Mouse (Mus musculus) liver, embryonic 16.5 days (tissue): ENCODE data around the gene Prr23a3. TPM values are rescaled to one million over a fixed set of nuclear protein-coding genes. Genes with fewer than 3 reads are reported as not detected.

Experiments used
- ATAC-seq: fragments of 200-750 bp; cut with Nextera tagmentation; 2 replicates; pipeline ENCODE4 v1.8.0; 2017; ENCODE audit warnings: low read depth, mild to moderate bottlenecking, moderate number of reproducible peaks, moderate library complexity
- H3K27ac ChIP-seq: fragments of 300-500 bp; sonication (generic); 2 replicates; pipeline ENCODE4 v1.5.1; 2014; ENCODE audit warnings: mild to moderate bottlenecking, low read length
- H3K27me3 ChIP-seq: fragments of 300-500 bp; sonication (generic); 2 replicates; pipeline ENCODE4 v1.6.1; 2014; ENCODE audit warnings: low read depth, low read length, mixed read lengths; ENCODE audit not compliant: control insufficient read depth, insufficient read depth
- H3K36me3 ChIP-seq: fragments of 300-500 bp; sonication (generic); 2 replicates; pipeline ENCODE4 v1.6.1; 2014; ENCODE audit warnings: mild to moderate bottlenecking; ENCODE audit not compliant: control insufficient read depth, insufficient read depth
- H3K4me1 ChIP-seq: fragments of 300-500 bp; sonication (generic); 2 replicates; pipeline ENCODE4 v1.6.1; 2014; ENCODE audit warnings: low read depth, low read length, mixed read lengths; ENCODE audit not compliant: control insufficient read depth
- H3K4me2 ChIP-seq: fragments of 300-500 bp; sonication (generic); 2 replicates; pipeline ENCODE4 v1.6.1; 2014; ENCODE audit warnings: low read depth, low read length, mixed read lengths
- H3K4me3 ChIP-seq: fragments of 300-500 bp; sonication (generic); 2 replicates; pipeline ENCODE4 v1.5.1; 2014; ENCODE audit warnings: low read depth, mild to moderate bottlenecking, low read length
- H3K9ac ChIP-seq: fragments of 300-500 bp; sonication (generic); 2 replicates; pipeline ENCODE4 v1.6.1; 2014; ENCODE audit warnings: low read depth, low read length
- H3K9me3 ChIP-seq: fragments of 300-500 bp; sonication (generic); replicated peaks from 2 replicates; pipeline ENCODE4 v1.6.1; 2016; ENCODE audit warnings: low read length; ENCODE audit not compliant: control insufficient read depth
- WGBS: fragments of 180-500 bp; shearing (Covaris S2); extraction: QIAGEN DNeasy Blood & Tissue Kit; methylation state at CpG from one replicate; pipeline ENCODE4 v1.1.7; 2014; ENCODE audit not compliant: insufficient replicate concordance; 5-methylcytosine and 5-hydroxymethylcytosine counted together
- polyA plus RNA-seq: library from polyadenylated mRNA; unstranded; fragments of >200 nt; fragmentation: Nextera tagmentation; extraction: Ambion mirVana; gene quantifications from 2 replicates; pipeline ENCODE4 v1.2.1, GENCODE M21; 2015

Gene Prr23a3
- polyA plus RNA-seq, 1 experiment from 2014 or later = not detected

- Histone ChIP-seq H3K27ac (no peak overlapping the region), H3K9ac (no peak overlapping the region), H3K27me3 (no peaks in the 10 kb centered on the region), H3K4me1 (no peaks in the 10 kb centered on the region), H3K36me3 (no peaks in the 10 kb centered on the region), H3K9me3 (no peaks in the 10 kb centered on the region), H3K4me2 (no peak overlapping the region), H3K4me3 (no peak overlapping the region)
- ATAC-seq = no peak
- 48% methylated on average over 7 of the region's 7 CpGs for WGBS
These were observed 27.0 kb upstream of the Prr23a3 start for GRCm38 (mm10) chr9:98837537-98838074.

DNA sequence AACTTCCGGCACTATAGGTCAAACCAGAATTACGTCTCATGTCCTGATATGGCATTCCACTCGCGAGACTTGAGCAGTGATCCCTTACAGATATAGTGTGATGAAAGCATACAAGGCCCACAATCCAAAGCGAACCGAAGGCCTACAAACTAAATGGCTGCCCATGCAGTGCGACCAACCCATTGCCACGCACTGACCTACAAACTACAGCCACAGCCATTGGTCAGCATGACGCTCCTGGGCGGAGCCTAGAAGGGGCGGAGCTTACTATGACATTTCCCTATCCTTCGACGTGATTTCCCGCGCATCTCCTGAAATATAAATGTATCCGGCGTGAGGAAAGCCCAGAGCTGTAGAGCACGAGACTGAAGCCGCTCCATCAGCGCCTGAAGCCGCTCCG, 22.4 kb upstream of the Prr23a3 start, which contains the start of gene Prr23a1:
TSS of gene Prr23a1 (plus strand) at position 387 of the 400 bp plus-strand sequence.
- ATAC-seq = no peak
- H3K27ac ChIP-seq = no peak within 1 kb of the TSS
- no peak within 1 kb of the TSS for H3K4me3 ChIP-seq
- no peak within 1 kb of the TSS for H3K9ac ChIP-seq
- H3K4me1 ChIP-seq = no peaks in the 10 kb centered on the region
- H3K27me3 ChIP-seq = no peaks in the 10 kb centered on the region
- 48% methylated on average over 22 of the region's 22 CpGs for WGBS
- H3K9me3 ChIP-seq = no peaks in the 10 kb centered on the region
- no peak within 1 kb of the TSS for H3K4me2 ChIP-seq
- H3K36me3 ChIP-seq = no peaks in the 10 kb centered on the region

- Histone ChIP-seq H3K4me3 (no peak within 1 kb of the TSS), H3K27me3 (no peaks in the 10 kb centered on the region), H3K4me2 (no peak within 1 kb of the TSS), H3K9me3 (no peaks in the 10 kb centered on the region; the same call in 1 of the 2 replicates), H3K27ac (no peak within 1 kb of the TSS), H3K36me3 (no peaks in the 10 kb centered on the region), H3K4me1 (no peaks in the 10 kb centered on the region), H3K9ac (no peak within 1 kb of the TSS)
- 68% methylated on average over 18 of the region's 18 CpGs for WGBS
- ATAC-seq = no peak
These were observed 8.4 kb upstream of the Prr23a3 start, which contains the start of gene Prr23a2 for GRCm38 (mm10) chr9:98856210-98856609. Gene Prr23a2 (plus strand): TSS chr9:98856494.

GRCm38 (mm10) chr9:98863463-98863862, 1.1 kb upstream of the Prr23a3 start:
- Histone ChIP-seq H3K4me3 (no peak overlapping the region), H3K36me3 (no peaks in the 10 kb centered on the region), H3K27me3 (no peaks in the 10 kb centered on the region), H3K4me1 (no peaks in the 10 kb centered on the region), H3K27ac (no peak overlapping the region), H3K9ac (no peak overlapping the region), H3K4me2 (no peak overlapping the region), H3K9me3 (no peaks in the 10 kb centered on the region; the same call in 1 of the 2 replicates)
- no peak for ATAC-seq
- 43% methylated on average over 3 of the region's 3 CpGs for WGBS

GRCm38 (mm10) chr9:98901486-98901885, 36.9 kb downstream of the Prr23a3 start:
- WGBS = 44% methylated on average over 1 of the region's 1 CpGs
- Histone ChIP-seq H3K27me3 (no peaks in the 10 kb centered on the region), H3K4me1 (no peaks in the 10 kb centered on the region), H3K9me3 (peaks cover 1% of the 10 kb centered on the region), H3K36me3 (no peaks in the 10 kb centered on the region), H3K4me2 (no peak overlapping the region), H3K4me3 (no peak overlapping the region), H3K9ac (no peak overlapping the region), H3K27ac (no peak overlapping the region)
- ATAC-seq = no peak

DNA sequence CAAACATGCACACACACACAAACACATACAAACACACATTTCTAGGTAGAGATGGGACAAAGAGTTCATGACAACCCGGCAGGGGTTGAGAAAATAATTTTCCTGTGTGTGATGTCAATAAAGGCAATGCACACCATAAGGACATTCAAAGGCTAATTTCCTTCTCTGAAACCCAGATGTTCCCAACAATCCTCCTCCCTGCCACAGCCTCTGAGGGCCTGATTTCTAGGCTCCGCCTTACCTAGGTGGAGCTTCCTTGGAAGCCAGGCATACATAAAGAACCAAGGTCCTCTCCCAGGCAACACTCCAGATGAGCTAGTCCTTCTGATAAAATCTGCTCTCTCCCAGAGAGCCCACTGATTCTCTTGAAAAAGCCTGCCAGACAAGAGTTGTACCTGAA, 38.3 kb downstream of the Prr23a3 start, which contains the start of gene 7420426K07Rik:
TSS of gene 7420426K07Rik (plus strand) at position 301 of the 400 bp plus-strand sequence.
- WGBS = 59% methylated on average over 2 of the region's 2 CpGs
- no peak within 1 kb of the TSS for H3K4me3 ChIP-seq
- H3K9ac ChIP-seq = no peak within 1 kb of the TSS
- no peaks in the 10 kb centered on the region for H3K4me1 ChIP-seq
- H3K9me3 ChIP-seq = no peaks in the 10 kb centered on the region
- no peak within 1 kb of the TSS for H3K27ac ChIP-seq
- no peak within 1 kb of the TSS for H3K4me2 ChIP-seq
- ATAC-seq = no peak
- H3K27me3 ChIP-seq = no peaks in the 10 kb centered on the region
- no peaks in the 10 kb centered on the region for H3K36me3 ChIP-seq

Other genes starting within 250 kb of the Prr23a3 start
- gene Prr23a1, start 22.3 kb upstream of the Prr23a3 start, polyA plus RNA-seq = not detected in 2 replicates
- not detected in 2 replicates for gene Prr23a2, start 8.3 kb upstream of the Prr23a3 start, polyA plus RNA-seq
- not detected in 2 replicates for gene 7420426K07Rik, start 38.4 kb downstream of the Prr23a3 start, polyA plus RNA-seq
- not detected in 2 replicates for gene Foxl2, start 90.5 kb downstream of the Prr23a3 start, polyA plus RNA-seq
- 8.0 and 10.3 TPM in 2 replicates for gene Faim, start 121.6 kb downstream of the Prr23a3 start, polyA plus RNA-seq
- 0.15 TPM in 1 of 2 replicates, not detected in the other for gene Gm1123, start 170.9 kb downstream of the Prr23a3 start, polyA plus RNA-seq